Mouse (Mus musculus) kidney, adult 2 months (tissue): ENCODE data around the gene Fam208a. TPM values are rescaled to one million over a fixed set of nuclear protein-coding genes. Genes with fewer than 3 reads are reported as not detected.

ENCODE experiments used
- DNase-seq: peaks from one replicate; pipeline ENCODE4 v3.0.0; 2021
- H3K27ac ChIP-seq: fragments of 200-500 bp; 2 replicates; pipeline ENCODE4 v1.5.1; 2012; ENCODE audit warnings: low read depth, low read length, control low read depth, inconsistent platforms; ENCODE audit not compliant: insufficient read depth
- H3K27me3 ChIP-seq: fragments of 200-500 bp; replicated peaks from 2 replicates; pipeline ENCODE4 v1.6.1; 2012; ENCODE audit warnings: mild to moderate bottlenecking, moderate library complexity, low read length, inconsistent platforms; ENCODE audit not compliant: control insufficient read depth, insufficient read depth
- H3K36me3 ChIP-seq: fragments of 200-500 bp; 2 replicates; pipeline ENCODE4 v1.6.1; 2012; ENCODE audit warnings: mild to moderate bottlenecking, moderate library complexity, low read length, inconsistent platforms; ENCODE audit not compliant: control insufficient read depth, insufficient read depth
- H3K4me1 ChIP-seq: fragments of 200-500 bp; 2 replicates; pipeline ENCODE4 v1.6.1; 2011; ENCODE audit warnings: low read length; ENCODE audit not compliant: control insufficient read depth, insufficient read depth
- H3K4me3 ChIP-seq: fragments of 200-500 bp; 2 replicates; pipeline ENCODE4 v1.5.1; 2011; ENCODE audit warnings: mild to moderate bottlenecking, low read depth, low read length, control low read depth; ENCODE audit not compliant: insufficient read depth
- CTCF ChIP-seq: fragments of 200-500 bp; conservative IDR thresholded peaks from 2 replicates; pipeline ENCODE4 v1.5.1; 2011; ENCODE audit warnings: low read depth, mild to moderate bottlenecking, control low read depth, low read length, moderate library complexity, mixed read lengths; ENCODE audit not compliant: insufficient read depth, insufficient read length
- POLR2A ChIP-seq: fragments of 200-500 bp; IDR thresholded peaks from one replicate; pipeline ENCODE4 v1.6.1; 2011; ENCODE audit warnings: low read depth, low read length, control low read depth
- WGBS: fragments of 180-500 bp; shearing (Covaris S2); methylation state at CpG from one replicate; pipeline ENCODE4 v1.1.7; 2018; 5-methylcytosine and 5-hydroxymethylcytosine counted together
- polyA plus RNA-seq: library from polyadenylated mRNA; depleted of rRNA; stranded (reverse); fragments of >200 nt; gene quantifications from 2 replicates; pipeline ENCODE4 v1.2.3, GENCODE M21; 2012; rRNA removed

Gene Fam208a
- polyA plus RNA-seq, 1 experiment, result 6.8 TPM

- Histone ChIP-seq H3K27ac (peak within 1 kb of the TSS; percentile 17; the same call in 1 of the 2 replicates), H3K4me1 (no peaks in the 10 kb centered on the region), H3K4me3 (peak within 1 kb of the TSS; percentile 84), H3K36me3 (no peaks in the 10 kb centered on the region), H3K27me3 (no peaks in the 10 kb centered on the region)
- TF ChIP-seq CTCF (no peak), POLR2A (no peak)
- WGBS, result under 1% methylated on average over 51 of the region's 51 CpGs
- DNase-seq, result peak; percentile 99
Observed at GRCm38 (mm10) chr14:27507894-27508643, 79.4 kb downstream of the Fam208a start, which contains the start of gene Ccdc66. Ccdc66 (minus strand) TSS chr14:27508460.

- Histone ChIP-seq H3K36me3 (no peaks in the 10 kb centered on the region), H3K4me3 (peak overlapping the region; percentile 84), H3K27ac (peak overlapping the region; percentile 17; the same call in 1 of the 2 replicates), H3K4me1 (no peaks in the 10 kb centered on the region), H3K27me3 (no peaks in the 10 kb centered on the region)
- DNase-seq, result no peak
- WGBS, result 32% methylated on average over 15 of the region's 15 CpGs
- TF ChIP-seq POLR2A (no peak), CTCF (no peak)
Observed at GRCm38 (mm10) chr14:27508644-27509301, 80.1 kb downstream of the Fam208a start.

GRCm38 (mm10) chr14:27524541-27524940, 95.9 kb downstream of the Fam208a start:
- H3K27ac ChIP-seq, result no peak overlapping the region
- TF ChIP-seq CTCF, result no peak
- TF ChIP-seq POLR2A, result no peak
- no peaks in the 10 kb centered on the region for H3K36me3 ChIP-seq
- DNase-seq, result no peak
- H3K4me3 ChIP-seq, result no peak overlapping the region
- H3K4me1 ChIP-seq, result no peaks in the 10 kb centered on the region
- no peaks in the 10 kb centered on the region for H3K27me3 ChIP-seq

Other genes starting within 250 kb of the Fam208a start
- gene Ccdc66, start 79.6 kb downstream of the Fam208a start, polyA plus RNA-seq, result 1.6 and 2.0 TPM in 2 replicates
- gene Erc2, start 193.6 kb downstream of the Fam208a start, polyA plus RNA-seq, result 6.2 and 6.9 TPM in 2 replicates